Mouse (Mus musculus): ENCODE measurements around the gene Tubb4a.

- TF ChIP-seq POLR2A (IDR thresholded peaks at IDR 0.05; ENCODE audit: insufficient read depth, low read depth, low read length) (no peak), CTCF (IDR thresholded peaks at IDR 0.05; ENCODE audit: insufficient read depth, low read depth, low read length) (no peak)
Observed at GRCm38 (mm10) chr17:57135635-57136034, 48.1 kb upstream of the Tubb4a start.

Measured in olfactory bulb, adult 2 months (tissue).